Mouse (Mus musculus): ENCODE data around the gene Ltbp1. TPM values are rescaled to one million over a fixed set of nuclear protein-coding genes. Genes with fewer than 3 reads are reported as not detected.

Gene Ltbp1
- total and polyA plus RNA-seq, 3 experiments = 2.3 to 6.4 (median 2.5) TPM

DNA sequence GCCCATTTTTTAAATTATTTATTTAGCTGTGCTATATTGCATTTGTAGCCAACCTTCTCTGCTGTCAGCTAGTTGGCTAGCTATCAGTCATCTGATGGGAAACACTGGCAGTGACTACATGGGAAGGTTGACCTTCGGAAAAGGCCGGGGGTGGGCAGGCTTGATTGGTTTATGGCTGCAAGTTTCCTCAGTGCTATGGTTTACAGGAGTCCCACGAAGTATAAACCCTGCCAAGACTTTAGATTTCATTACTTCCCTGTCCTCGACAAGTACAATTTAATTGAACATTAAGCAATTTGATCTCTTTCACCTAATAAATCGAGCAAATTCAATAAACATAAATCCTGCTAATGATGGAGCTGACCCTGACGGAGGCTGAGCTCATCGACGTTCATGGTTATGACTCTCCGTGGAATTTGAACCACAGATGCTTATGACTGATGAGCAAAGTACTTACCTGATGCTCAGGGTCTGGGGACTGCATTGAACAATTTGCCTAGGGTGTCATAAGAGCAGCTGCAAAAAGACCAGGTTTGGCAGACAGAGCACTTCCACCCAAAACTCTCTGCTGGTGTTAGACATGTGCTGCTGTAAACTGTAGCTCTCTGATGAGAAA, 373.0 kb downstream of the Ltbp1 start:
- no peaks in the 10 kb centered on the region for H3K9me3 ChIP-seq (replicated peaks; ENCODE audit: low read length)
- H3K4me3 ChIP-seq (replicated peaks in 1 of 3; ENCODE audit: low read depth in 2 of 3, low read length in 2 of 3, poor library complexity in 1 of 3) = no peak overlapping the region
- no peaks in the 10 kb centered on the region for H3K4me1 ChIP-seq (ENCODE audit: control insufficient read depth in 1 of 2, insufficient read depth in 2 of 2)
- no peaks in the 10 kb centered on the region for H3K79me2 ChIP-seq (replicated peaks; ENCODE audit: control insufficient read depth, extremely low read depth, insufficient read depth, poor library complexity, severe bottlenecking)
- H3K9ac ChIP-seq (ENCODE audit: insufficient read depth, low read depth) = no peak overlapping the region
- no peak overlapping the region for H3K4me2 ChIP-seq (ENCODE audit: insufficient read depth, low read depth, poor library complexity, severe bottlenecking)
- dilution Hi-C loops (cut with MboI; ENCODE audit: extremely low pct_ligation_motif_present, extremely low pct_unique_long_range_greater_than_20kb, low sequenced_read_pairs) = no loop called here
- in situ Hi-C loops (cut with MboI; ENCODE audit: low pct_ligation_motif_present, low pct_unique_long_range_greater_than_20kb, low sequenced_read_pairs) = loop anchor here (25.0 kb wide), 1 partner anchor 566 kb away; no protein-coding TSS in a partner anchor
- H3K27me3 ChIP-seq (replicated peaks) = no peaks in the 10 kb centered on the region
- TF ChIP-seq JUN (IDR thresholded peaks at IDR 0.05; ENCODE audit: insufficient read depth, low read depth, low read length) = no peak
- no peak for TF ChIP-seq MYC (IDR thresholded peaks at IDR 0.05; ENCODE audit: low read depth, low read length)
- no peak for TF ChIP-seq MEF2A (IDR thresholded peaks at IDR 0.05; ENCODE audit: borderline replicate concordance, low read depth, low read length)
- TF ChIP-seq ETS1 (conservative IDR thresholded peaks at IDR 0.05; ENCODE audit: low read depth, low read length) = no peak
- no peak for TF ChIP-seq ZNF384 (IDR thresholded peaks at IDR 0.05; ENCODE audit: low read depth, low read length)
- TF ChIP-seq ELF1 (IDR thresholded peaks at IDR 0.05; ENCODE audit: low read depth, low read length) = no peak
- no peak for TF ChIP-seq CTCF (conservative IDR thresholded peaks at IDR 0.05 in 1 of 2, IDR thresholded peaks at IDR 0.05 in 1 of 2; ENCODE audit: low read depth in 2 of 2, low read length in 2 of 2)
- TF ChIP-seq ZC3H11A (IDR thresholded peaks at IDR 0.05; ENCODE audit: low read depth, low read length) = no peak
- TF ChIP-seq EP300 (IDR thresholded peaks at IDR 0.05; ENCODE audit: low read length) = no peak
- no peak for TF ChIP-seq CHD1 (IDR thresholded peaks at IDR 0.05; ENCODE audit: low read depth, low read length)
- TF ChIP-seq RAD21 (IDR thresholded peaks at IDR 0.05; ENCODE audit: low read depth, low read length) = no peak
- no peak for TF ChIP-seq POLR2AphosphoS2 (IDR thresholded peaks at IDR 0.05; ENCODE audit: low read depth, low read length)
- no peak for TF ChIP-seq ZKSCAN1 (IDR thresholded peaks at IDR 0.05; ENCODE audit: borderline replicate concordance, low read depth, low read length)
- no peak for TF ChIP-seq POLR2A (IDR thresholded peaks at IDR 0.05; ENCODE audit: low read depth, low read length)
- no peak for TF ChIP-seq RCOR1 (conservative IDR thresholded peaks at IDR 0.05; ENCODE audit: low read depth, low read length)
- TF ChIP-seq TCF12 (IDR thresholded peaks at IDR 0.05; ENCODE audit: low read depth, low read length) = no peak
- TF ChIP-seq USF2 (conservative IDR thresholded peaks at IDR 0.05; ENCODE audit: low read depth, low read length) = no peak
- no peak for TF ChIP-seq NELFE (IDR thresholded peaks at IDR 0.05; ENCODE audit: low read depth, low read length)
- no peak for TF ChIP-seq PAX5 (IDR thresholded peaks at IDR 0.05; ENCODE audit: low read length)
- no peak overlapping the region for H3K27ac ChIP-seq (ENCODE audit: insufficient read depth, low read depth)
- H3K36me3 ChIP-seq (replicated peaks in 1 of 2; ENCODE audit: control insufficient read depth in 1 of 2, insufficient read depth in 1 of 2, low read length in 1 of 2) = peaks cover 0 to 2% of the 10 kb centered on the region in 2 experiments
- DNase-seq (ENCODE audit: extremely low read depth) = no peak

DNA sequence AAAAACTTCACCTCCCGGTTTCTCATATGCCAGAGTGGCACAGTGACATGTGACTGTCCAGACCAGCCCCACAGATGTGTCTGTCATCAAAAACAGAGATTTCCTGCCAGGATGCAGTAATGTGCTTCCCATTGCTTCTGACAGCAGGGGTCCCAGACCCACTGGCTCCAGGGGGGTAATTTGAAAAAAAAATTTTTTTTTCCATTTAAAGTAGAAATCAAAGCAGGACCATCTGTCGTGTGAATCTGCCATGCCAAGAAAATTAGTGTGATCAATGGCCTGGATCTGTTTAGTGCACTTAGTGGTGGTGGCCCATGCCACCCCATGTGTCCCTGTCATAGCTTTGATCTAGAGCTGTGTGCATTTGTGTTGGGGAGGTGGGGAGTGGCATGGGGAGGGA, 374.8 kb downstream of the Ltbp1 start:
- Histone ChIP-seq H3K79me2 (replicated peaks; ENCODE audit: control insufficient read depth, extremely low read depth, insufficient read depth, poor library complexity, severe bottlenecking) (no peaks in the 10 kb centered on the region), H3K9ac (ENCODE audit: insufficient read depth, low read depth) (no peak overlapping the region), H3K27ac (ENCODE audit: insufficient read depth, low read depth) (no peak overlapping the region), H3K27me3 (replicated peaks) (no peaks in the 10 kb centered on the region), H3K4me1 (ENCODE audit: control insufficient read depth in 1 of 2, insufficient read depth in 2 of 2) (peaks cover 0 to 3% of the 10 kb centered on the region in 2 experiments; a peak in 1 of 4 replicates), H3K4me2 (ENCODE audit: insufficient read depth, low read depth, poor library complexity, severe bottlenecking) (no peak overlapping the region), H3K36me3 (replicated peaks in 1 of 2; ENCODE audit: control insufficient read depth in 1 of 2, insufficient read depth in 1 of 2, low read length in 1 of 2) (peaks cover 0 to 2% of the 10 kb centered on the region in 2 experiments), H3K9me3 (replicated peaks; ENCODE audit: low read length) (no peaks in the 10 kb centered on the region), H3K4me3 (replicated peaks in 1 of 3; ENCODE audit: low read depth in 2 of 3, low read length in 2 of 3, poor library complexity in 1 of 3) (no peak overlapping the region)
- no peak for DNase-seq (ENCODE audit: extremely low read depth)
- TF ChIP-seq CHD2 (IDR thresholded peaks at IDR 0.05; ENCODE audit: low read length) (no peak), RAD21 (IDR thresholded peaks at IDR 0.05; ENCODE audit: low read depth, low read length) (no peak), MXI1 (IDR thresholded peaks at IDR 0.05; ENCODE audit: low read depth, low read length) (no peak), MAZ (IDR thresholded peaks at IDR 0.05; ENCODE audit: low read depth, low read length) (no peak), USF2 (conservative IDR thresholded peaks at IDR 0.05; ENCODE audit: low read depth, low read length) (no peak), IRF4 (IDR thresholded peaks at IDR 0.05; ENCODE audit: low read depth, low read length) (no peak), TBP (conservative IDR thresholded peaks at IDR 0.05; ENCODE audit: low read depth, low read length) (no peak), GABPA (IDR thresholded peaks at IDR 0.05; ENCODE audit: insufficient replicate concordance, low read depth, low read length) (no peak)
- in situ Hi-C loops (cut with MboI; ENCODE audit: low pct_ligation_motif_present, low pct_unique_long_range_greater_than_20kb, low sequenced_read_pairs) (loop anchor here (25.0 kb wide), 1 partner anchor 568 kb away; no protein-coding TSS in a partner anchor), dilution Hi-C loops (cut with MboI; ENCODE audit: extremely low pct_ligation_motif_present, extremely low pct_unique_long_range_greater_than_20kb, low sequenced_read_pairs) (no loop called here)

Measured in CH12.LX (cell line).